Mouse (Mus musculus) midbrain, embryonic 10.5 days (tissue): ENCODE measurements around the gene Chac1. TPM values are rescaled to one million over a fixed set of nuclear protein-coding genes. Genes with fewer than 3 reads are reported as not detected.

Experiments
- DNase-seq: peaks from one replicate; pipeline ENCODE4 v3.0.0-alpha.2; 2017; ENCODE audit warnings: low spot score
- H3K27ac ChIP-seq: fragments of 300-500 bp; sonication (generic); replicated peaks from 2 replicates; pipeline ENCODE4 v1.5.1; 2016; ENCODE audit warnings: mild to moderate bottlenecking
- H3K27me3 ChIP-seq: fragments of 300-500 bp; sonication (generic); 2 replicates; pipeline ENCODE4 v1.6.1; 2016; ENCODE audit warnings: low read depth, mild to moderate bottlenecking; ENCODE audit not compliant: poor library complexity, severe bottlenecking
- H3K36me3 ChIP-seq: fragments of 300-500 bp; sonication (generic); 2 replicates; pipeline ENCODE4 v1.6.1; 2016; ENCODE audit warnings: mild to moderate bottlenecking, moderate library complexity
- H3K4me1 ChIP-seq: fragments of 300-500 bp; sonication (generic); 2 replicates; pipeline ENCODE4 v1.6.1; 2016
- H3K4me3 ChIP-seq: fragments of 300-500 bp; sonication (generic); 2 replicates; pipeline ENCODE4 v1.5.1; 2016; ENCODE audit warnings: mild to moderate bottlenecking, moderate library complexity
- H3K9me3 ChIP-seq: fragments of 300-500 bp; sonication (generic); replicated peaks from 2 replicates; pipeline ENCODE4 v1.6.1; 2016; ENCODE audit warnings: mild to moderate bottlenecking
- WGBS: fragments of 180-500 bp; shearing (Covaris S2); methylation state at CpG from one replicate; pipeline ENCODE4 v1.1.7; 2016; 5-methylcytosine and 5-hydroxymethylcytosine counted together
- polyA plus RNA-seq: library from polyadenylated mRNA; unstranded; fragments of >200 nt; fragmentation: Nextera tagmentation; extraction: Ambion mirVana; gene quantifications from 2 replicates; pipeline ENCODE4 v1.2.1, GENCODE M21; 2016

The Chac1 gene
- 0.78 and 0.95 TPM in 2 replicates for polyA plus RNA-seq

DNA sequence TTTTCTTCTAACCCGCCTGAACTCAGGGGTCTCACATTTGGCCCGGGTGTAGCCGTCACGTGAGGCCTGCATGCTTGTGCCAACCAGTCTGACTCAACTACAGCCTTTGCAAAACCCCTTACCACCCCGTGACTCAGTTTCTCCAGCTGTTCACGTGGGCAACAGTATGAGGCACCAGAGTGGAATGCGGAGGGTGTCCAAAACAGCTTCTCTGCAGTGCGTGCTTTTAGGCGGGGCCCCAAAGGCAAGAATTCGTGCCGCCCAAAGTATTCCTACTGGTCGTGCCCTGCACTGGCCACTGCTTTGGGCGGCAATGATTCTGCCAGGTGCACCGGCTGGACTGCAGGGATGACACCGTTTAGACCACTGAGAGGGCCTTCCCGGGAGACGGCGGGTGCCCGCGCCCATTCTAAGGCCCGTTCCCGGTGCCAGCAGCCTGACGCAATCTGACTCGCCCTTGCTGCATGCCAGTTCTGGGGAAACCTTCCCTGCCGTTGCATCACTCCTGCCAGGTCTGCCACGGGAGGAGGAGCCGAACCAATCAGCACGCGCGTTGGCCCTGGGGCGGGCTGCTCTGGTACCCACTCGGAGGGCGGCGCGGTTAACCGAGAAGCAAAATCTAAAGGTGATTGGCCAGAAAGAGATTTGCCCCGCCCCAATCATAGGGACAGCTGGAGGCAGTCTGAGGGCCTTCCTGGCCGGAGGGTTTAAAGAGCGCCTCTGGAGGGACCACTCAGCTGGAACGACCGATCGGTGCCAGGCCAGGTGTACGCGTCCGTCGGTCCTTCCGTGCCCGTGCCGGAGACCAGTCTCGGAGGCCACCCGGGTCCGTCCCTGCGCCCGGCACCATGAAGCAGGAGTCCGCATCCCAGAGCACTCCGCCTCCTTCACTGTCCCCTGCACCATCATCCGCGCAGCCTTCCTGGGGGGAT, at the start of gene Chac1:
Gene Chac1 (plus strand): TSS at position 675 of the 932 bp plus-strand sequence.
- no peaks in the 10 kb centered on the region for H3K36me3 ChIP-seq
- peaks cover 44% of the 10 kb centered on the region for H3K27me3 ChIP-seq
- peak; percentile 84 for DNase-seq
- peak within 1 kb of the TSS; percentile 68 for H3K4me3 ChIP-seq
- no peaks in the 10 kb centered on the region for H3K9me3 ChIP-seq
- peaks cover 17% of the 10 kb centered on the region for H3K4me1 ChIP-seq
- WGBS = 6% methylated on average over 58 of the region's 58 CpGs
- peak within 1 kb of the TSS; percentile 56 for H3K27ac ChIP-seq

- H3K27me3 ChIP-seq = no peaks in the 10 kb centered on the region
- WGBS = 75% methylated on average over 6 of the region's 6 CpGs
- H3K9me3 ChIP-seq = no peaks in the 10 kb centered on the region
- DNase-seq = no peak
- H3K36me3 ChIP-seq = peaks cover 20% of the 10 kb centered on the region
- H3K4me3 ChIP-seq = no peak overlapping the region
- H3K27ac ChIP-seq = no peak overlapping the region
- peaks cover 63% of the 10 kb centered on the region for H3K4me1 ChIP-seq
Measured at GRCm38 (mm10) chr2:119302876-119303275, 48.2 kb upstream of the Chac1 start.

- H3K4me3 ChIP-seq = no peak overlapping the region
- H3K4me1 ChIP-seq = peaks cover 56% of the 10 kb centered on the region
- H3K27me3 ChIP-seq = no peaks in the 10 kb centered on the region
- 50% methylated on average over 3 of the region's 3 CpGs for WGBS
- H3K27ac ChIP-seq = no peak overlapping the region; the same call in 1 of the 2 replicates
- H3K36me3 ChIP-seq = peaks cover 5% of the 10 kb centered on the region
- no peaks in the 10 kb centered on the region for H3K9me3 ChIP-seq
- no peak for DNase-seq
Measured at GRCm38 (mm10) chr2:119304391-119304790, 46.6 kb upstream of the Chac1 start.

DNA sequence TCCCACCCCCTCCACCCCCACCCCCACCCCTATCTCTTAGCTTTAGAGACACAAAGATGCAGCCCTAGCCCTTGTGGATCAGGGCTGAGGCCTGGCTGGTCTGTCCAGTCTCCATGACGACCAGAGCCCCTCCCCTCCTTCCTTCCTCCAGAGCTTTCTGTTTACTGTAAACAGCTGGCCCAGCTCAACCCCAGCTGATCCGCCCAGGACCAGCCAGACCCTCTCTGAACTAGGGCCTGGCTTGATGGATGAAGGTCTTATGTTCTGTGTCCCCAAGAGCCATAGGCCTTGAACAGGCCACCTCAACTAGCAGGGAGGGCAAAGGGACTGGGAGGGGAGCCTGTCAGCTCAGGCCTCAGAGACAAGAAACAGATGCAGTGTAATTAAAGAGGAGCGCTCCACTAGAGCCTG, 46.2 kb upstream of the Chac1 start:
- Histone ChIP-seq H3K4me3 (no peak overlapping the region), H3K27me3 (no peaks in the 10 kb centered on the region), H3K36me3 (peaks cover under 1% of the 10 kb centered on the region; the same call in 1 of the 2 replicates), H3K4me1 (peaks cover 52% of the 10 kb centered on the region), H3K27ac (peak overlapping the region; percentile 50; the same call in 1 of the 2 replicates), H3K9me3 (no peaks in the 10 kb centered on the region)
- 23% methylated on average over 3 of the region's 3 CpGs for WGBS
- peak; percentile 44 for DNase-seq

DNA sequence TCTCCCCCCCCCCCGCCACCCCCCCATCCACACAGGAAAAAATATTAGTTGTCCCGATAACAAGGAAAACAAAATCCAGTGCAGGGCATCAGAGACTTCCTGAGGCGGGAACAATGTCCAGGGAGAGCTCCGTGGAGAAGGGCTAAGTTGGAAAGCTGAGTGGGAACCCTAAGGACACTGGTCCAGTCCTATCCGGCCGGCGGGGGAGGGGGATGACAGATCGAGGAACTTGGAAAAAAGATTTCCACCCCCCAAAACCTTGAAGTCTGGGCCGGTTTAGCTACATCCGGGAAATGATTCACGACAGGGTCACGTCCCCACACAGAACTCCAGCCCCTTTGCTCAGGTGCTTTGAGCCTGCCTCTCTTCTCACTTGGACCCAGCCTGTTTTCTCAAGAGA, 39.5 kb upstream of the Chac1 start:
- 51% methylated on average over 12 of the region's 12 CpGs for WGBS
- Histone ChIP-seq H3K27me3 (peaks cover 46% of the 10 kb centered on the region), H3K9me3 (peaks cover 4% of the 10 kb centered on the region; the same call in 1 of the 2 replicates), H3K36me3 (no peaks in the 10 kb centered on the region), H3K27ac (no peak overlapping the region), H3K4me3 (no peak overlapping the region), H3K4me1 (peaks cover 37% of the 10 kb centered on the region)
- DNase-seq = no peak

- DNase-seq = no peak
- WGBS = 56% methylated on average over 2 of the region's 2 CpGs
- Histone ChIP-seq H3K36me3 (no peaks in the 10 kb centered on the region), H3K4me3 (no peak overlapping the region), H3K27me3 (peaks cover 54% of the 10 kb centered on the region), H3K4me1 (peaks cover 37% of the 10 kb centered on the region), H3K27ac (peak overlapping the region; percentile 18), H3K9me3 (peaks cover 4% of the 10 kb centered on the region; the same call in 1 of the 2 replicates)
Measured at GRCm38 (mm10) chr2:119312380-119312958, 38.6 kb upstream of the Chac1 start.

DNA sequence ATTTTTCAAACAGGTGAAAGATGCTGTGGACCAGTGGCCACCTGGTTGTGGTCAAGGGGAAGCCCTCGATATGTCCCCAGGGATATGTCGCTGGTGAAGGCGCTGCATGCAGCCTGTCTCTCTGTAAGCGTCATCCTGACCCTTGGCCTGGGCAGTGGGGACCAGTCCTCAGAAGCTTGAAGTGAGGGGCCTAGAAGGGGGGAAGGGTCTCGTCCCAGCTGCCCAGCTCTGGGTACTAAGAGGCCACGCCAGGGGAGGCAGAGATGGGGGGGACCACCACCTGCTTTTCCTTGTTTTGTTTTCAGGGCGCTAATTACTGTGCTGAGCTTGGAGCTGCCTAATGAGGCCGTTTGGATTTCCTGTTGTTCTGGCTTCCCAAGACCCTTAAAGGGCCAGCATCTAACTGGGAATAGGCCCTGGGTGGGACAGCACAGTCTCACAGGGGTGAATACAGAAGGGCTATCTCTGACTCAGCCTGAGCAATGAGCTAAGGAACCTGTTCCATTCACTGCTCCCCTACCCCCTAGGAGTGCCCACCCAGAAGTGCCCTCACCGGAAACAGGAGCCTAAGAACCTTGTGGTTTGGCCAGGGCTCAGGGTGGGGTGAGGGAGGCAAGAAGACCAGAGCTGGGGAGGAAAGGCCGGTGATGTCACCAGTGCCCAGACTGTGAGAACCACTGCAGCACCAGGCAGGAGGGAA, 37.1 kb upstream of the Chac1 start:
- peak overlapping the region; percentile 2; the same call in 1 of the 2 replicates for H3K27ac ChIP-seq
- 39% methylated on average over 10 of the region's 10 CpGs for WGBS

DNA sequence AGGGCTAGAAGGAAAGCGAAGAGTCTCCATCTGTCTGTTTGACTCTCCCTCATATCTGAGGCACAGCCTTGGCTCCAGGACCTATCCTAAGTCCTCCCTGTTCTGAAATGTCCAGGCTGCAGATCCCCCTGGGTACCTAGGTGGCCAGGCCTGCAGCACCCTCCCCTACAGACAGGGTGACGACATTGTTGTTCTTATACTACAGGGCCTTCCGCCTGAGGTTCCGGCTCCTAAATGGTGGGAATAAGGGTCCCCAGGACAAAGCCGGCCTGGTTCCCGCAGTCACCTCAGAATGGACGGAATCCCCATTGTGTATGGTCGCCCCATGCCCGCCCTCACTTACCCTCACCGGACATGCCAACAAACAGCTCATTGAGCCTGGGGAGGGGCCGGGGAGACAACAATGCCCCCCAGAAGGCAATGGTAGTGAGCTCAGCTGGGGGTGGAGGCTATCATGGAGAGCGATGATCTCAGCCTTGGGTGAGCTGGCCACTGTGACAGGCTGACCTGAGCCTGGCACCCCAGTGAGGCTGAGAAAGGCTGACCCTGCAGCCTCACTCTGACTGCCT, 36.2 kb upstream of the Chac1 start:
- H3K9me3 ChIP-seq = peaks cover 4% of the 10 kb centered on the region; the same call in 1 of the 2 replicates
- H3K27me3 ChIP-seq = peaks cover 77% of the 10 kb centered on the region
- H3K4me1 ChIP-seq = peaks cover 40% of the 10 kb centered on the region
- no peak for DNase-seq
- no peak overlapping the region for H3K4me3 ChIP-seq
- no peaks in the 10 kb centered on the region for H3K36me3 ChIP-seq
- 0 out of 2 replicates have a peak overlapping the region, but pooled peaks have one; percentile 2 for H3K27ac ChIP-seq
- WGBS = 66% methylated on average over 12 of the region's 12 CpGs

More for the DNA sequence above, 37.1 kb upstream of the Chac1 start:
- Histone ChIP-seq H3K36me3 (no peaks in the 10 kb centered on the region), H3K9me3 (peaks cover 4% of the 10 kb centered on the region; the same call in 1 of the 2 replicates), H3K4me1 (peaks cover 40% of the 10 kb centered on the region), H3K4me3 (no peak overlapping the region), H3K27me3 (peaks cover 68% of the 10 kb centered on the region)
- DNase-seq = no peak

DNA sequence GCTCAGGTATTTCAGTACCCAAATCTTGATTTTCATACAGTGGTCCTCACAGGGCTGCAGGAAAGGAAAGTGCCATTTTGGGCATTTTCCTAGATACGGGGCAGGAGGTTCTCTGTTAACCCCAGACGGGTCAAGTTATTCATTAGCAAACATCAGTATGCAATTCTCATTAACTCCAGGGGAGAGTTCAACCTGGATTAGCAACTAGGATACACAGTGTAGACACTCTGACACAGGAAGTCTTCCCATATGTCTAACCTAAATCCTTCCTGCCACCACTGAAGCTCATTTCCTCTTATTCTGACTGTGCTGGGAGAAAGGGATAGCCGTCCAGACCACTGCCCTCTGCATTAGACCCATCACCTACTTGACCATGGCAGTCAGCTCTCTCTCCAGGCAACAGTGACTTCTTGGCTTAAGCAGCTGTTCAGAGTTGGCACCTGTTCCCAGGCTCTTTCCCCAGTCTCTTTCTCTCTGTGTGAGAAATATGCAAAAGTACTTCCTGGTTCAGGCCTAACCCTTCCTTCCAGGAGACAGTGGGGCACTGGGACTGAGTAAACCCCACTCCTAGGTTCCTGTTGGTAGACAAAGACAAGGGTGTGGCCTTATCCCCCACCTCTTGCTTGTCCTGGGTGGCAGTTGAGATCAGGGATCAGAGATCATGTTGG, 32.9 kb upstream of the Chac1 start:
- H3K4me3 ChIP-seq = no peak overlapping the region
- peaks cover 95% of the 10 kb centered on the region for H3K27me3 ChIP-seq
- H3K36me3 ChIP-seq = no peaks in the 10 kb centered on the region
- no peak overlapping the region for H3K27ac ChIP-seq
- no peak for DNase-seq
- peaks cover 4% of the 10 kb centered on the region; the same call in 1 of the 2 replicates for H3K9me3 ChIP-seq
- WGBS = 81% methylated on average over 3 of the region's 3 CpGs
- H3K4me1 ChIP-seq = peaks cover 41% of the 10 kb centered on the region

DNA sequence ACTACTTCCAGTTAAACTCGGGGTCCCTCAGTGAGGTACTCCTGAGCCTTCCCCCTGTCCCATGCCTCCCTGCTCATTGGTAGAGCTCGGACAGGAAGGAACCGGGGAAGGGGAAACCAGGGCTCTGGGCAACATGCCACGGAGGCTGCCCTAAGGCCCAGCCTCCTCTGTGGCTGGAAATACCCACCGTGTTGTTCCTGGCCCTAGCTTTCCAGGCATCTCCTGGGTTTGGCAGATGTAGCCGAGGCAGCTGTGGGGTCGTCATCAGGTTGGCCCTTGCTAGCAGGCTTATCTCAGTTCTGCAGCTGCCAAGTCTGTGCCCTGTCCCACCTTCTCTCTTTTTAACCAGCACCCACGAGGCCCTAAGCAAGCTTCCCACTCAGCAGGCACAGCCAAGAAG, 30.5 kb upstream of the Chac1 start:
- Histone ChIP-seq H3K4me1 (peaks cover 50% of the 10 kb centered on the region), H3K9me3 (peaks cover 4% of the 10 kb centered on the region; the same call in 1 of the 2 replicates), H3K27me3 (peaks cover 95% of the 10 kb centered on the region), H3K4me3 (no peak overlapping the region), H3K36me3 (no peaks in the 10 kb centered on the region), H3K27ac (no peak overlapping the region)
- no peak for DNase-seq
- 77% methylated on average over 8 of the region's 8 CpGs for WGBS

GRCm38 (mm10) chr2:119321771-119322586, 29.1 kb upstream of the Chac1 start:
- no peaks in the 10 kb centered on the region for H3K36me3 ChIP-seq
- peaks cover 100% of the 10 kb centered on the region for H3K27me3 ChIP-seq
- no peak for DNase-seq
- WGBS = 1% methylated on average over 48 of the region's 48 CpGs
- H3K27ac ChIP-seq = peak overlapping the region; percentile 75
- H3K4me3 ChIP-seq = peak overlapping the region; percentile 51
- no peaks in the 10 kb centered on the region for H3K9me3 ChIP-seq
- H3K4me1 ChIP-seq = peaks cover 64% of the 10 kb centered on the region
